Comparison of ENCODE assay signal across 17 mouse cellular contexts in the genomic region with DNA sequence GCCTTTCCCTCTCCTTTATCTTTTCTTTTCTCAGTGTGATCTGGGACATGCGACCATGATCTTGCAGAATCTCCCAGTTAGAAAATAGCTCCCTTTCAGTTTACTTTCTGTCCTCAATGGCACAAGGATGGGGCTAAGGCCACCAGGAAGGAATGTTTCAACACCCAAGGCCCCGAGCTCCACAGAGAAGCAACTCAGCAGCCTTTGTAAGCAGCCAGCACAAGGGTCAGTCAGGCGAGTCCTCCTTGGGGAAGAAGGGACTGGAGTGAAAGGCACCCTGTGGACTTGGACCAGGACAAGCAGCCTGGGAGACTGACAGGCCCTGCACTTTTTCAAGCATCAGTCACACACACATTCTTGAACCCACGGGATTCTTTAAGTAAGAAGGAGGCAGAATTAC. TPM values are rescaled to one million over a fixed set of nuclear protein-coding genes. Genes with fewer than 3 reads are reported as not detected.
DNase-seq lines count a peak whose midpoint lies in the region; ATAC-seq and TF ChIP-seq lines count a peak whose summit lies in the region.
"Had no signal": no experiment of that assay in that cellular context is flagged by ENCODE, and none has a peak within 500 bp of the region (broad histone marks: within the 10 kb centered on the region; RNA-seq: fewer than 3 reads in every experiment).

No protein-coding gene starts in this region.

- WGBS in embryonic facial prominence, embryonic 12.5 days, result 40% methylated on average over 4 of the region's 4 CpGs
- WGBS in embryonic facial prominence, embryonic 10.5 days, result 45% methylated on average over 4 of the region's 4 CpGs
- WGBS in kidney, embryonic 14.5 days, result 47% methylated on average over 4 of the region's 4 CpGs
- WGBS in bone marrow, adult 2 months, result 39% methylated on average over 4 of the region's 4 CpGs

- no peak overlapping the region for H3K4me2 ChIP-seq in embryonic facial prominence, embryonic 12.5 days (replicated peaks)
- H3K4me2 ChIP-seq in kidney, embryonic 14.5 days (replicated peaks; ENCODE audit: low read depth, low read length), result no peak overlapping the region
- H3K4me2 ChIP-seq: embryonic facial prominence, embryonic 13.5 days; forebrain, embryonic 13.5 days; hindbrain, embryonic 13.5 days; limb, embryonic 13.5 days; midbrain, embryonic 12.5 days had no signal

- peaks cover 5% of the 10 kb centered on the region for H3K4me1 ChIP-seq in embryonic facial prominence, embryonic 12.5 days
- H3K4me1 ChIP-seq in embryonic facial prominence, embryonic 10.5 days, result peaks cover 57% of the 10 kb centered on the region
- peaks cover 32% of the 10 kb centered on the region for H3K4me1 ChIP-seq in kidney, embryonic 14.5 days (ENCODE audit: control insufficient read depth, insufficient read depth, low read length)
- peaks cover 32% of the 10 kb centered on the region for H3K4me1 ChIP-seq in bone marrow, adult 2 months (ENCODE audit: control insufficient read depth, insufficient read depth, low read length)

- DNase-seq in embryonic facial prominence, embryonic 10.5 days (ENCODE audit: low spot score), result no peak
- DNase-seq in kidney, adult 11 months, result peak; percentile 78
- DNase-seq in kidney, postnatal 14 days, result peak; percentile 70
- no peak for DNase-seq in right cerebral cortex, postnatal 10 days (ENCODE audit: low spot score in 2 of 2)
- DNase-seq in thymus, postnatal 14 days, result no peak
- DNase-seq: cerebellum, adult 9-11 months; gastrocnemius, postnatal 10 days; lung, postnatal 14 days had no signal

- ATAC-seq in embryonic facial prominence, embryonic 12.5 days (ENCODE audit: insufficient number of reproducible peaks, insufficient read depth, low FRiP score, low TSS enrichment), result no peak
- no peak for ATAC-seq in kidney, embryonic 14.5 days (ENCODE audit: low FRiP score, low TSS enrichment)
- ATAC-seq: forebrain, embryonic 13.5 days had no signal

- no peak overlapping the region for H3K4me3 ChIP-seq in embryonic facial prominence, embryonic 12.5 days
- H3K4me3 ChIP-seq in embryonic facial prominence, embryonic 10.5 days, result no peak overlapping the region
- H3K4me3 ChIP-seq in kidney, embryonic 14.5 days (ENCODE audit: low read length), result no peak overlapping the region
- no peak overlapping the region for H3K4me3 ChIP-seq in bone marrow, adult 2 months (replicated peaks; ENCODE audit: control insufficient read depth, low read depth, low read length)
- H3K4me3 ChIP-seq: embryonic facial prominence, embryonic 13.5 days; forebrain, embryonic 13.5 days; hindbrain, embryonic 13.5 days; left cerebral cortex, adult 2 months; limb, embryonic 13.5 days; midbrain, embryonic 12.5 days had no signal

- no peaks in the 10 kb centered on the region for H3K9me3 ChIP-seq in embryonic facial prominence, embryonic 12.5 days
- H3K9me3 ChIP-seq in embryonic facial prominence, embryonic 10.5 days, result no peaks in the 10 kb centered on the region
- H3K9me3 ChIP-seq in kidney, embryonic 14.5 days (ENCODE audit: control insufficient read depth, low read length), result no peaks in the 10 kb centered on the region
- H3K9me3 ChIP-seq: embryonic facial prominence, embryonic 13.5 days; forebrain, embryonic 13.5 days; hindbrain, embryonic 13.5 days; limb, embryonic 13.5 days; midbrain, embryonic 12.5 days had no signal

- peaks cover 6% of the 10 kb centered on the region; the same call in 1 of the 2 replicates for H3K36me3 ChIP-seq in embryonic facial prominence, embryonic 12.5 days
- H3K36me3 ChIP-seq in embryonic facial prominence, embryonic 10.5 days (replicated peaks), result peaks cover 22% of the 10 kb centered on the region
- H3K36me3 ChIP-seq in kidney, embryonic 14.5 days (ENCODE audit: control insufficient read depth, insufficient read depth, low read length), result no peaks in the 10 kb centered on the region

- no peak for TF ChIP-seq POLR2A in bone marrow, adult 2 months (IDR thresholded peaks at IDR 0.05; ENCODE audit: borderline replicate concordance, control insufficient read depth, low read depth, low read length)

- H3K27ac ChIP-seq in embryonic facial prominence, embryonic 12.5 days, result peak overlapping the region; percentile 55
- no peak overlapping the region; the same call in 1 of the 2 replicates for H3K27ac ChIP-seq in embryonic facial prominence, embryonic 10.5 days (replicated peaks)
- no peak overlapping the region for H3K27ac ChIP-seq in kidney, embryonic 14.5 days (ENCODE audit: low read depth, low read length)
- H3K27ac ChIP-seq in bone marrow, adult 2 months (ENCODE audit: control insufficient read depth, insufficient read depth, low read depth, low read length, poor library complexity), result peak overlapping the region; percentile 33
- H3K27ac ChIP-seq: embryonic facial prominence, embryonic 13.5 days; forebrain, embryonic 13.5 days; hindbrain, embryonic 13.5 days; left cerebral cortex, adult 2 months; limb, embryonic 13.5 days; midbrain, embryonic 12.5 days had no signal

- no peak overlapping the region for H3K9ac ChIP-seq in embryonic facial prominence, embryonic 12.5 days
- H3K9ac ChIP-seq in kidney, embryonic 14.5 days (ENCODE audit: low read depth, low read length), result no peak overlapping the region
- H3K9ac ChIP-seq: embryonic facial prominence, embryonic 13.5 days; forebrain, embryonic 13.5 days; hindbrain, embryonic 13.5 days; limb, embryonic 13.5 days; midbrain, embryonic 12.5 days had no signal

- no peaks in the 10 kb centered on the region for H3K27me3 ChIP-seq in embryonic facial prominence, embryonic 12.5 days
- H3K27me3 ChIP-seq in embryonic facial prominence, embryonic 10.5 days (replicated peaks; ENCODE audit: low read depth, poor library complexity, severe bottlenecking), result no peaks in the 10 kb centered on the region
- no peaks in the 10 kb centered on the region for H3K27me3 ChIP-seq in kidney, embryonic 14.5 days (ENCODE audit: control insufficient read depth, insufficient read depth, low read length)
- H3K27me3 ChIP-seq: embryonic facial prominence, embryonic 13.5 days; forebrain, embryonic 13.5 days; hindbrain, embryonic 13.5 days; limb, embryonic 13.5 days; midbrain, embryonic 12.5 days had no signal

- no peak for TF ChIP-seq CTCF in bone marrow, adult 2 months (IDR thresholded peaks at IDR 0.05; ENCODE audit: control insufficient read depth, insufficient read depth, low read length)

RNA-seq across cellular contexts. Expression of a gene that starts 16.6 kb away (rescaled TPM):
- polyA plus RNA-seq in embryonic facial prominence, embryonic 12.5 days (2016; fragmentation: Nextera tagmentation; extraction: Ambion mirVana), result 34.7 and 36.3 TPM in 2 replicates
- 26.3 and 30.2 TPM in 2 replicates for polyA plus RNA-seq in embryonic facial prominence, embryonic 10.5 days (2016; fragmentation: Nextera tagmentation; extraction: Ambion mirVana)
- 6.7 and 14.3 TPM in 2 replicates for polyA plus RNA-seq in kidney, embryonic 14.5 days (2014; fragmentation: Nextera tagmentation; extraction: Ambion mirVana)
- polyA plus RNA-seq in bone marrow, adult 2 months (2011; ENCODE audit: insufficient read depth, insufficient read length, low replicate concordance, missing spikeins), result 14.6 and 24.0 TPM in 2 replicates

Comparison
In these comparisons a context has a peak if more than half of its experiments do, and no peak if none do; other contexts are left out.
1. H3K27ac ChIP-seq: peak in embryonic facial prominence, embryonic 12.5 days (single experiment) and bone marrow, adult 2 months (single experiment); none in embryonic facial prominence, embryonic 10.5 days (single experiment) and kidney, embryonic 14.5 days (single experiment).
2. DNase-seq: peak in kidney, adult 11 months (single experiment) and kidney, postnatal 14 days (single experiment); none in embryonic facial prominence, embryonic 10.5 days (single experiment), right cerebral cortex, postnatal 10 days (0 of 2) and thymus, postnatal 14 days (single experiment).